Mouse (Mus musculus) midbrain, postnatal 0 days (tissue): ENCODE results near the gene Oxsr1. TPM values are rescaled to one million over a fixed set of nuclear protein-coding genes. Genes with fewer than 3 reads are reported as not detected.

ENCODE experiments used
- ATAC-seq: fragments of 200-750 bp; cut with Nextera tagmentation; 2 replicates; pipeline ENCODE4 v1.8.0; 2017; ENCODE audit warnings: moderate number of reproducible peaks, mild to moderate bottlenecking, moderate TSS enrichment, moderate library complexity; ENCODE audit not compliant: low FRiP score
- DNase-seq: peaks from one replicate; pipeline ENCODE4 v3.0.0-alpha.2; 2015; ENCODE audit warnings: low spot score
- H3K27ac ChIP-seq: fragments of 300-500 bp; sonication (generic); 2 replicates; pipeline ENCODE4 v1.5.1; 2014; ENCODE audit warnings: low read depth, mild to moderate bottlenecking, low read length, mixed read lengths
- H3K27me3 ChIP-seq: fragments of 300-500 bp; sonication (generic); 2 replicates; pipeline ENCODE4 v1.6.1; 2014; ENCODE audit warnings: low read length, control low read depth, mixed read lengths; ENCODE audit not compliant: insufficient read depth
- H3K36me3 ChIP-seq: fragments of 300-500 bp; sonication (generic); 2 replicates; pipeline ENCODE4 v1.6.1; 2014; ENCODE audit warnings: low read length, control low read depth, mixed read lengths; ENCODE audit not compliant: insufficient read depth
- H3K4me1 ChIP-seq: fragments of 300-500 bp; sonication (generic); 2 replicates; pipeline ENCODE4 v1.6.1; 2014; ENCODE audit warnings: mild to moderate bottlenecking, control low read depth, antibody characterized with exemption, low read length, mixed read lengths; ENCODE audit not compliant: insufficient read depth
- H3K4me2 ChIP-seq: fragments of 300-500 bp; sonication (generic); 2 replicates; pipeline ENCODE4 v1.6.1; 2014; ENCODE audit warnings: low read depth, mild to moderate bottlenecking, low read length, mixed read lengths; ENCODE audit not compliant: poor library complexity, severe bottlenecking
- H3K4me3 ChIP-seq: fragments of 300-500 bp; sonication (generic); 2 replicates; pipeline ENCODE4 v1.5.1; 2014; ENCODE audit warnings: low read depth, mild to moderate bottlenecking, low read length, moderate library complexity
- H3K9ac ChIP-seq: fragments of 300-500 bp; sonication (generic); replicated peaks from 2 replicates; pipeline ENCODE4 v1.6.1; 2014; ENCODE audit warnings: mild to moderate bottlenecking, low read length, moderate library complexity, mixed read lengths; ENCODE audit not compliant: poor library complexity, severe bottlenecking
- H3K9me3 ChIP-seq: fragments of 300-500 bp; sonication (generic); 2 replicates; pipeline ENCODE4 v1.6.1; 2016; ENCODE audit warnings: low read length, control low read depth
- CTCF ChIP-seq: IDR thresholded peaks from 2 replicates; pipeline ENCODE4 v1.5.1; 2016; ENCODE audit warnings: antibody characterized with exemption, mild to moderate bottlenecking
- WGBS: fragments of 180-500 bp; shearing (Covaris S2); extraction: QIAGEN DNeasy Blood & Tissue Kit; methylation state at CpG from one replicate; pipeline ENCODE4 v1.1.7; 2014; 5-methylcytosine and 5-hydroxymethylcytosine counted together
- polyA plus RNA-seq: library from polyadenylated mRNA; unstranded; fragments of >200 nt; fragmentation: Nextera tagmentation; extraction: Ambion mirVana; gene quantifications from 2 replicates; pipeline ENCODE4 v1.2.1, GENCODE M21; 2015
- total RNA-seq: library from RNA; depleted of rRNA; stranded (reverse); fragments of >200 nt; gene quantifications from 2 replicates; pipeline ENCODE4 v1.2.3, GENCODE M21; 2014

Gene Oxsr1
- total and polyA plus RNA-seq, 2 experiments from 2014 or later = 10.7 to 38.5 TPM

DNA sequence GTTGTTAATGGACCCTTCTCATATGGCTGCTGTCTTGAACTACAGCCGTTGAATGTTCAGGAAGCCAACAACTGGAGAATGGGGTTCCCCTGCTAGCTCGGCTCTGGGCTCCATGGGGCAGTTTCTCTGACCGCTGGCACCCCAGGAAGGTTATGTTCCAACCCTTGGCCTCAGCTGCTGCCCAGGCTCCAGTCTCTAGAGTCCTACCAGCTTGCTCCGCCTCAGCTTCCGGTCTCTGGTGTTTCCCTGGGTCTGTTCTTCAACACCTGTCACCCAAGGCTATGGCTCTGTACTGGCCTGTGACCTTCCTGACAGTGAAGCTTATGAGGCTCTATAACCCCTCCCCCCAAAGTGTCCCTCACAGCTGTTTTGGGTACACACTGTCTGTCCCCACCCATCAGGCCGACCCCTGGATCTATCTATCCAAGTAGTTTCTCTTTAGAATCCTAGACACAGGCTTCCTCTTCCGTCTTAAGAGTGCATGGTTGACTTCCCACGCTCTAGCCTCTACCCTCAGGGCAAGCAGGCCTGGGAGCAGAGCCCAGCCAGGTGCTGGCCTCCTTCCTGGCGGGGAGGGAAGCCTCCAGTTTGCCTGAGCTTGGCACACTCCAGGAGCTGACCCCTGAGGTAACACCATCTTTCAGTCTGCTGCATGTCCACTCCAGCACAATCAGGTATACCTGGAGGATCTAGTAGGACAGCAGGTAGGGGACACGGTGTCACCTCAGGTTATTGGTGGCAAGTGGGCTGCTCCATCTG, 28.9 kb upstream of the Oxsr1 start:
- DNase-seq = no peak
- Histone ChIP-seq H3K4me2 (no peak overlapping the region), H3K9me3 (no peaks in the 10 kb centered on the region), H3K4me3 (no peak overlapping the region), H3K36me3 (peaks cover 29% of the 10 kb centered on the region), H3K27ac (no peak overlapping the region), H3K27me3 (no peaks in the 10 kb centered on the region), H3K4me1 (no peaks in the 10 kb centered on the region), H3K9ac (no peak overlapping the region)
- 88% methylated on average over 10 of the region's 10 CpGs for WGBS
- TF ChIP-seq CTCF = no peak
- ATAC-seq = no peak

DNA sequence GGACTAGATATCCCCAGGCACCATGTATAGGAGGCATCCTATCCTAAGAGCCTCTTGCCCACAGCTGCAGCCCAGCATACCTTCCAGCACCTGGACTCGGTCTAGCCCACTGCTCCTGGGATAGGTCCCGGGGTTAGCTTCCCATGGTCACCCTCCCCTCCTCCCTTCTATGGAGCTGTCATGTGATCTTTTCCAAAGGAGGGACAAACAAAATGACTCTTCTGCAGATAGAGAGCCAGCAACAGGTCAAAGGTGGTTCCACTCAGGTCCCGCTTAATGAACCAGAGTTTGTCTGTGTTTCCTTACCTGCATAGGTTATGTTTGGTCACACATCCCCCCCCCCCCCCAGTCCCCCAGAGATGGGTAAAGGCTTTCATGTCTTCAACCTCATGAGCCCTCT, 28.3 kb upstream of the Oxsr1 start:
- Histone ChIP-seq H3K4me1 (no peaks in the 10 kb centered on the region), H3K27me3 (no peaks in the 10 kb centered on the region), H3K36me3 (peaks cover 33% of the 10 kb centered on the region), H3K4me2 (no peak overlapping the region), H3K9ac (no peak overlapping the region), H3K27ac (no peak overlapping the region), H3K9me3 (no peaks in the 10 kb centered on the region), H3K4me3 (no peak overlapping the region)
- ATAC-seq (no peak), DNase-seq (no peak)
- 85% methylated on average over 3 of the region's 3 CpGs for WGBS
- no peak for TF ChIP-seq CTCF

GRCm38 (mm10) chr9:119346376-119346775, 24.1 kb upstream of the Oxsr1 start:
- no peak overlapping the region for H3K4me2 ChIP-seq
- DNase-seq = no peak
- H3K4me1 ChIP-seq = peaks cover 9% of the 10 kb centered on the region; the same call in 1 of the 2 replicates
- H3K9me3 ChIP-seq = no peaks in the 10 kb centered on the region
- no peak for ATAC-seq
- H3K27ac ChIP-seq = no peak overlapping the region
- no peak overlapping the region for H3K4me3 ChIP-seq
- no peak overlapping the region for H3K9ac ChIP-seq
- no peak for TF ChIP-seq CTCF
- WGBS = 97% methylated on average over 8 of the region's 8 CpGs
- no peaks in the 10 kb centered on the region for H3K27me3 ChIP-seq
- peaks cover 49% of the 10 kb centered on the region for H3K36me3 ChIP-seq

- H3K9ac ChIP-seq = peak overlapping the region; percentile 79; the same call in 1 of the 2 replicates
- no peak for TF ChIP-seq CTCF
- peaks cover 9% of the 10 kb centered on the region; the same call in 1 of the 2 replicates for H3K4me1 ChIP-seq
- no peak overlapping the region for H3K4me3 ChIP-seq
- ATAC-seq = no peak
- DNase-seq = no peak
- peaks cover 28% of the 10 kb centered on the region for H3K36me3 ChIP-seq
- 90% methylated on average over 7 of the region's 7 CpGs for WGBS
- H3K9me3 ChIP-seq = no peaks in the 10 kb centered on the region
- no peak overlapping the region for H3K4me2 ChIP-seq
- no peak overlapping the region for H3K27ac ChIP-seq
- no peaks in the 10 kb centered on the region for H3K27me3 ChIP-seq
Measured at GRCm38 (mm10) chr9:119342728-119343127, 20.5 kb upstream of the Oxsr1 start.

DNA sequence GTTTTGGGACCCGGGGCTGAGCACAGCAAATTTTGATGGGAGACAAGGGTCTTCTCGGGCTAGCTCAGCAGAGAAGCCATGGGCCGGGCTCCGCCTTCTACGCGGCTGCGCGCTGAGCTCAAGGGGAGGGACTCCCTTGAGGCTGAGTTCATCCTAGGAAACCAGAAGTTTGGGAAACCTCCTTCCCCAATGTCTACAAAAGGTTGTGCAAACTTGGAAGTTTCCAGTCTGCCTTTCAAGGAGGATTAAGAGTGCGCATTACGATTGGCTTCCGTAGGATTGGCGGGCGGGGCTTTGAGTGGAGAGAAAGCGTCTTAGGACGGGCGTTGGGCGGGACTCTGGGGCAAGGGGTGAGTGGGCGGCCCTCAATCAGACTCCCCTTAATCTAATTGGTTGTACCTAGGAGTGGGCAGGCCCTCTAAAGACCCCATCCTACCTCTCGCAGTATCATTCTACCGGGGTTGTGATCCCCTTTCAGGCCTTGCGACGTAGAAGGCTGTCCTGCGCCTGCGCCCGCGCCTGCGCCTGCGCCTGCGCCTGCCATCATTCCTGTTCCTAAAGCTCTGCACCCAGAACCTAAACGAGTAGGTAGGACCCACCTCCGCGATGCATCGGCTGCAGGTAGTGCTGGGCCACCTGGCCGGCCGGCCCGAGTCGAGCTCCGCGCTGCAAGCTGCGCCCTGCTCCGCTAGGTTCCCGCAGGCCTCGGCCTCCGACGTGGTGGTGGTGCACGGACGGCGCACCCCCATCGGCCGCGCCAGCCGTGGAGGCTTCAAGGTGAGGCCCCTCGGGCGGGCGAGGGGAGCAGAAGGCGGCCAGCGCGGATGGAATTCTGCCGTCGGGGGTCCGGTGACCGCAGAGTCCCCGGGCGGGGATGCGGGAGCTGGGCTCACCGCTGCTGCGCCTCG, 18.9 kb upstream of the Oxsr1 start, which contains the start of gene Myd88:
TSS of gene Myd88 (minus strand) at position 503 of the 908 bp plus-strand sequence.
- H3K4me2 ChIP-seq = peak within 1 kb of the TSS; percentile 76
- WGBS = under 1% methylated on average over 62 of the region's 68 CpGs
- no peak for TF ChIP-seq CTCF
- peak within 1 kb of the TSS; percentile 80 for H3K27ac ChIP-seq
- DNase-seq = peak; percentile 96
- peaks cover 9% of the 10 kb centered on the region; the same call in 1 of the 2 replicates for H3K4me1 ChIP-seq
- peaks cover 21% of the 10 kb centered on the region for H3K36me3 ChIP-seq
- H3K4me3 ChIP-seq = peak within 1 kb of the TSS; percentile 73
- H3K9ac ChIP-seq = peak within 1 kb of the TSS; percentile 79
- peak; percentile 95 for ATAC-seq
- H3K9me3 ChIP-seq = no peaks in the 10 kb centered on the region
- H3K27me3 ChIP-seq = no peaks in the 10 kb centered on the region
